Mouse (Mus musculus) hindbrain, postnatal 0 days (tissue): ENCODE data around the gene Use1. TPM values are rescaled to one million over a fixed set of nuclear protein-coding genes. Genes with fewer than 3 reads are reported as not detected.

ENCODE experiments used
- ATAC-seq: fragments of 200-750 bp; cut with Nextera tagmentation; 2 replicates; pipeline ENCODE4 v1.8.0; 2017; ENCODE audit warnings: mild to moderate bottlenecking, moderate TSS enrichment, moderate library complexity
- DNase-seq: peaks from one replicate; pipeline ENCODE4 v3.0.0-alpha.2; 2015; ENCODE audit warnings: low spot score
- H3K27ac ChIP-seq: fragments of 300-500 bp; sonication (generic); 2 replicates; pipeline ENCODE4 v1.5.1; 2014; ENCODE audit warnings: mild to moderate bottlenecking
- H3K27me3 ChIP-seq: fragments of 300-500 bp; sonication (generic); 2 replicates; pipeline ENCODE4 v1.6.1; 2014; ENCODE audit warnings: low read length, mixed read lengths; ENCODE audit not compliant: insufficient read depth
- H3K36me3 ChIP-seq: fragments of 300-500 bp; sonication (generic); 2 replicates; pipeline ENCODE4 v1.6.1; 2014; ENCODE audit warnings: low read length, mixed read lengths; ENCODE audit not compliant: insufficient read depth
- H3K4me1 ChIP-seq: fragments of 300-500 bp; sonication (generic); 2 replicates; pipeline ENCODE4 v1.6.1; 2014; ENCODE audit warnings: antibody characterized with exemption, low read length, mixed read lengths; ENCODE audit not compliant: insufficient read depth
- H3K4me2 ChIP-seq: fragments of 300-500 bp; sonication (generic); 2 replicates; pipeline ENCODE4 v1.6.1; 2014; ENCODE audit warnings: low read depth, mild to moderate bottlenecking, low read length, moderate library complexity, mixed read lengths
- H3K4me3 ChIP-seq: fragments of 300-500 bp; sonication (generic); 2 replicates; pipeline ENCODE4 v1.5.1; 2014; ENCODE audit warnings: low read length
- H3K9ac ChIP-seq: fragments of 300-500 bp; sonication (generic); replicated peaks from 2 replicates; pipeline ENCODE4 v1.6.1; 2014; ENCODE audit warnings: mild to moderate bottlenecking, low read length, moderate library complexity, mixed read lengths
- H3K9me3 ChIP-seq: fragments of 300-500 bp; sonication (generic); 2 replicates; pipeline ENCODE4 v1.6.1; 2016; ENCODE audit warnings: low read length, mixed read lengths
- CTCF ChIP-seq: IDR thresholded peaks from 2 replicates; pipeline ENCODE4 v1.5.1; 2016; ENCODE audit warnings: antibody characterized with exemption, control low read depth, low read depth
- WGBS: fragments of 180-500 bp; shearing (Covaris S2); extraction: QIAGEN DNeasy Blood & Tissue Kit; methylation state at CpG from one replicate; pipeline ENCODE4 v1.1.7; 2014; 5-methylcytosine and 5-hydroxymethylcytosine counted together
- polyA plus RNA-seq: library from polyadenylated mRNA; unstranded; fragments of >200 nt; fragmentation: Nextera tagmentation; extraction: Ambion mirVana; gene quantifications from 2 replicates; pipeline ENCODE4 v1.2.1, GENCODE M21; 2015
- total RNA-seq: library from RNA; depleted of rRNA; stranded (reverse); fragments of >200 nt; gene quantifications from 2 replicates; pipeline ENCODE4 v1.2.3, GENCODE M21; 2014

The Use1 gene
- total and polyA plus RNA-seq, 2 experiments from 2014 or later = 119 to 123 TPM

DNA sequence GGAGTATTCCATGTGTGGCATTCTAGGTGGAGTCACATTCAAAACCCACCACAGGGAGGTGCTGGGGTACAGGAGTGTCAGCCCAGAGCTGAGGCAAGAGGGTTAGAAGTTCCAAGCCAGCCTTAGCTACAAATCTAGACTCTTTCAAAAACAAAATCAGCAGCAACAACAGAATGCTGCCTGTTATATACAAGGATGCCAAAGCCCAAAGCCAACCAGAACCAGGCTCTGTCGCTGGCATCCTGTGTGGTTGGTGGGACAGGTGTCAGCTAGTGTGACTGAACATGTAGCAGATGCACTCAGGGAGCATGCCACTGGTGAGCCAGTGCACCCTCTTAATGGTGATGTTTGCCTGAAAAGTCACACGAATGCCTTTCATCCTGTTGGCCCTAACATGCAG lies 34.2 kb downstream of the Use1 start:
- WGBS = 90% methylated on average over 2 of the region's 2 CpGs
- Histone ChIP-seq H3K4me1 (peaks cover 10% of the 10 kb centered on the region), H3K4me2 (no peak overlapping the region), H3K27me3 (no peaks in the 10 kb centered on the region), H3K4me3 (no peak overlapping the region), H3K9me3 (no peaks in the 10 kb centered on the region), H3K27ac (no peak overlapping the region), H3K36me3 (0 out of 2 replicates have a peak, but pooled peaks cover 4% of the 10 kb centered on the region), H3K9ac (no peak overlapping the region)
- DNase-seq (no peak), ATAC-seq (no peak)
- TF ChIP-seq CTCF = no peak

DNA sequence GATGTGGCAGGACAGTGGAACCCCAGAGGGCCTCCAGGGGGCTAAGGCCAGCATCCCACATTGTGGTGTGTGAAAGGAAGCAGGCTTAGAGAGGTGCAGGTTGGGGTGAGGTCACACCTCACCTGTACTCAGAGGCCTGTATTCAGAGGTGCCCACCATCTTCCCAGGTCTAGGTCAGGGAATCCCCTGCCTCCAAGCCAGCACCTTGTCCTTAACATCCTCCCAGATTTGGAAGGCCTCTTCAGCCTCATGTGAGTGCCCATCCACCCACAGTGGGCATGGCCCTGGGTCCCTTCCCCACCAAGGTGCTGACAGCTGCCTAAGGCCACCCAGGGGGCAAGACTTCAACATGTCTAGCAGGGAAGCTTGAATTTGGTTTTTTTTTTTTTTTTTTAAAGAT lies 34.8 kb downstream of the Use1 start:
- TF ChIP-seq CTCF = no peak
- DNase-seq (no peak), ATAC-seq (no peak)
- Histone ChIP-seq H3K27me3 (no peaks in the 10 kb centered on the region), H3K4me2 (no peak overlapping the region), H3K36me3 (0 out of 2 replicates have a peak, but pooled peaks cover 4% of the 10 kb centered on the region), H3K27ac (no peak overlapping the region), H3K9ac (no peak overlapping the region), H3K9me3 (no peaks in the 10 kb centered on the region), H3K4me3 (no peak overlapping the region), H3K4me1 (peaks cover 13% of the 10 kb centered on the region)

DNA sequence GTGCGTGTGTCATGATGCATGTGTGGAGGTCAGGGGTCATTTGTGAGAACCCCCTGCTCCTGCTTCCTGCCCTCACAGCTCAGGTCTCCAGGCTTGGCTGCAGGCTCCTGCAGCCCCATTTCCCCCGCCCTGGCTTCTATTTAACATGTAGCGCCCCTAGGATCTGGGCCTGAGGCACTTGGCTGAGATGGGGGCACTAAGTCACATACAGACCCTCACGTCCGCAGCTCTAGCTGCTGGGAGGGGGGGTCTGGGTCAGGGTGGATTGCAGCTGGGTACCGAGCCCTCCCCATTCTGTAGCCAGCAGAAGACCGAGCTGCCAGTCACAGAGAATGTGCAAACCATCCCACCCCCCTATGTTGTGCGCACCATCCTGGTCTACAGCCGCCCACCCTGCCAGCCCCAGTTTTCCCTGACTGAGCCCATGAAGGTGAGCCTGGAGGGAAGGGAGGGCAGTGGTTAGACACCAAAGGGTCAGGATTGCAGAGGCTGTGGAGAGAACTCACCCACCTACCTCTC lies 35.9 kb downstream of the Use1 start:
- DNase-seq (no peak), ATAC-seq (no peak)
- Histone ChIP-seq H3K36me3 (0 out of 2 replicates have a peak, but pooled peaks cover 4% of the 10 kb centered on the region), H3K4me1 (peaks cover 11% of the 10 kb centered on the region), H3K27ac (no peak overlapping the region), H3K27me3 (no peaks in the 10 kb centered on the region), H3K4me3 (no peak overlapping the region), H3K9ac (no peak overlapping the region), H3K9me3 (no peaks in the 10 kb centered on the region), H3K4me2 (no peak overlapping the region)
- TF ChIP-seq CTCF = no peak
- WGBS = 82% methylated on average over 9 of the region's 9 CpGs

DNA sequence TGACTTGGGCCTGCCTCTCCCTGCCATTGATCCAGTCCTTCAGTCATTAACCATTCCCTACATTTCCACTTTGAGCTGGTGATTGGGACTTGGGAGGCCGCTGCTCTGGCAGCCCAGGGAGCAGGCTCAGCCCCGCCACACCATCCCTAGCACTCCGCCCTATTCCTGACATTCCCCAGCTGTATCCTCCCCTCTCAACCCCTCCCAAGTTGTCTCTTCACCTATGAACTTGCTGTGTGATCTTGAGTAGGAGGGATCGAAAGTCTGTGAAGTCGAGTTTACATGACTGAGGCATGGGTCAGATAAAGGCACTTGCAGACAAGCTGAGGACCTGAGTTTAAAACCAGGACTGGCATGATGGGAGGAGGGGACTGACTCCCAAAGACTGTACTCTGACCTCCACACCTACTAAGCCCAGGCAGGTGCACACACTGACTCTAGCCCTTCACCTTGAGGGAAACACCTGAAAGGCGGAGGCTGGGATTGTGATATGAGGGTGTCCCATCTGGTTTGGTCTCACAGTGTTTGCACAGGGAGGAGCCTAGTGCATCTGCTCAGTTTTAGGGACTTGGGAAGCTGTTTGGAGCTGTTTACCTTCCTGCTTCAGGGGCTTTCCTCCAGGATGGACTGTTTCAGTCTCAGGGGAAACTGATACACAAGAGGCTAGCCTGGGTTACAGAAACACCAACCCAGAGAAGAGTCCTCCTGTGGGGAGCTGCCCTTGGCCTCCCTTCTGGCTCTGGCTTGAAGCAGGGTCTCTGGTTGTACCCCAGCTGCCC lies 36.6 kb downstream of the Use1 start:
- H3K27ac ChIP-seq = no peak overlapping the region
- H3K36me3 ChIP-seq = 0 out of 2 replicates have a peak, but pooled peaks cover 4% of the 10 kb centered on the region
- H3K4me2 ChIP-seq = no peak overlapping the region
- TF ChIP-seq CTCF = no peak
- no peak for DNase-seq
- H3K9me3 ChIP-seq = no peaks in the 10 kb centered on the region
- ATAC-seq = no peak
- peaks cover 9% of the 10 kb centered on the region; the same call in 1 of the 2 replicates for H3K4me1 ChIP-seq
- WGBS = 86% methylated on average over 6 of the region's 6 CpGs
- no peak overlapping the region for H3K9ac ChIP-seq
- no peaks in the 10 kb centered on the region for H3K27me3 ChIP-seq
- no peak overlapping the region for H3K4me3 ChIP-seq

DNA sequence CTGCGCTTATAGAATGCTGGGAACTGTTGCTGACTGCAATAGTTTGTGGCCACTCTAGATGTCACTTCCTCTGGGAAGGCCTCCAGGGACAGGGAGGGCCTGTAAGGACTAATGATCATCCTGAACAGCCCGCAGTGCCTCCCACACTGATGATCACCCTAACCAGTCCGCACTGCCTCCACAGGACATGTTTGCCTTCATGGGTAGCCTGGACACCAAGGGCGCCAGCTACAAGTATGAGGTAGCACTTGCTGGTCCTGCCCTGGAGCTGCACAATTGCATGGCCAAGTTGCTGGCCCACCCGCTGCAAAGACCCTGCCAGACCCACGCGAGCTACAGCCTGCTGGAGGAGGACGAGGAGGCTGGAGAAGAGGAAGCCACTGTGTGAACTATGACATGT lies 37.4 kb downstream of the Use1 start:
- Histone ChIP-seq H3K4me3 (no peak overlapping the region), H3K4me1 (peaks cover 9% of the 10 kb centered on the region; the same call in 1 of the 2 replicates), H3K4me2 (no peak overlapping the region), H3K27me3 (no peaks in the 10 kb centered on the region), H3K27ac (no peak overlapping the region), H3K9ac (no peak overlapping the region), H3K9me3 (no peaks in the 10 kb centered on the region), H3K36me3 (0 out of 2 replicates have a peak, but pooled peaks cover 4% of the 10 kb centered on the region)
- ATAC-seq (no peak), DNase-seq (no peak)
- WGBS = 92% methylated on average over 8 of the region's 8 CpGs
- TF ChIP-seq CTCF = no peak

DNA sequence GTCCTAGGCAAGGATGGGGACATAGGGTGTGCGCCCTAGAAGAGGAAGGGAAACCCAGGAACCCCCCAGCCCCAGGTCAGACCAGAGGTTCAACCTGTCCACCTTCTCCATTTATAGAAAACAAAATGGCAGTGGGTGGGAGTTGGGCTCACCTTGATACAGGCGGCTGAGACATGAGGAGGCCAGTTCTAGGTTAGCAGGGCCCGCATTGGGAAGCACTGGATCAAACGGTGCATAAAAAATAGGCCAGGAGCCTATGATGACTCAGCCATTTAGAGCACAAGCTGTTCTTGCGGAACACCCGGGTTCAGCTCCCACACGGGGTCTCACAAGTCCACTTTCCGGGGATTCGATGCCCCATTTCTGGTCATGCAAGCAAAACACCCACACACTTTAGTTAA lies 38.3 kb downstream of the Use1 start:
- Histone ChIP-seq H3K4me1 (peaks cover 9% of the 10 kb centered on the region; the same call in 1 of the 2 replicates), H3K4me3 (no peak overlapping the region), H3K27ac (no peak overlapping the region), H3K9ac (no peak overlapping the region), H3K27me3 (no peaks in the 10 kb centered on the region), H3K9me3 (no peaks in the 10 kb centered on the region), H3K36me3 (no peaks in the 10 kb centered on the region), H3K4me2 (no peak overlapping the region)
- ATAC-seq (no peak), DNase-seq (no peak)
- TF ChIP-seq CTCF = no peak
- WGBS = 80% methylated on average over 9 of the region's 9 CpGs
